Mouse (Mus musculus) 416B (cell line): ENCODE measurements around the gene Tmem208.

Experiments
- DNase-seq: peaks from one replicate; pipeline ENCODE4 v3.0.0; 2011; ENCODE audit warnings: low read depth

The Tmem208 gene

DNA sequence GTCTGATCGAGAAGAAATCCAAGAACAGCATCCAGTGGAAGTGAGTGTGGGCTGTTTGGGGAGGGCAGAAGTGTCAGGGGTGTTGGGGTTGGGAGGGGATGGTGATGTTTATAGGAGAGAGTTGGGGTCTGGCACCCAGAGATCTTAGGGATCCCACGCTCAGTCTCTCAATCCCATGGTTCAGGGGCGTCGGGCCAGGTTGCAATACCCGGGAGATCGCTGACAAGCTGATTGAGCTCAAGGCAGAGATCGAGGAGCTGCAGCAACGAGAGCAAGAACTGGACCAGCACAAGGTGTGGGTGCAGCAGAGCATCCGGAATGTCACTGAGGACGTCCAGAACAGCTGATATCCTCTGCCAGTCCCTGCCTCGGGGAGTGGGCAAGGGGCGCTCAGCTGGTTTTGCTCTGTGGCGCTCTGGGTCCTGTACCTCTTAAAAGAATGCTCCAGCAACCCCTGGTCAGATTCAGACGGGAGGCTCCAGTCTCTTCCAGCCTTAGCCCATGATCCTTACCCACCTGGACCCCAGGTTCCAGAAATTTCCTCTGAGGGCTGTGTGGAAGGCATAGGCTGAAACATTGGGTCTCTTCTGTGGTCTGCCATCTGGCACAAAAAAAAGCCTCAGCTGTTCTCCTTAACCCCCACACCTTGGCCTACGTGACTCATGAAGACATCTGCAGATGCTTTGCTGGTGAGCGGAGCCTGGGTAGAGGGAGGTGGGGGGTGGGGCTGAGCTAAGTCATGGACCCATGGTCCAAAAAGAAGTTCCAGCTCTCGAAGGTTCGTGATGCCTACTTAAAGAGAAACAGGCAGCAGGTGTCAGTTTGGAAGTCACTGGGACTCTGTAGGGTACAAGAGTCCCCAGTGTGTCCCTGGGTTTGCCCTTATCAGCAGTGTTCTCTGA lies 27.6 kb upstream of the Tmem208 start:
- DNase-seq, result peak; percentile 30

GRCm38 (mm10) chr8:105299962-105300361 lies 26.2 kb upstream of the Tmem208 start:
- DNase-seq, result no peak

- no peak for DNase-seq
Observed at GRCm38 (mm10) chr8:105303396-105303795, 22.8 kb upstream of the Tmem208 start.

DNA sequence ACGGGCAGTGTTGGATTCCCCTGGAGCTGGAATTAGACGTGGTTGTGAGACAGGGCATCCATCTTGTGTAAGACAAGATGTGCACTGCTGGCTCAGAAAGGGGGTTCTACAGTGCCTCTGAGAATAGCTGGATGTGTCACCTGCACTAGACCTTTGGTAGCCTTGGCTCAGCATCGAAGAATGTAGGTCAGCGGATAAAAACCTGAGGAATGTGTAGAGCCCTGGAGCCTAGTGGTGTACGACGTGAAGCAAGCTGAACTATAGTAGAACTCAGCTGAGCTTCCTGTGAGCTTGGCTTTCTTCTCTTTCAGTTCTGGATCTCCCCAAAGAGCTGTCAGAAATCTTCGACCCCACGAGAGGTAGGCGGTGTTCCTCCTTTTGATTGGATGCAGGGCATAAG lies 22.3 kb upstream of the Tmem208 start:
- no peak for DNase-seq

GRCm38 (mm10) chr8:105304325-105305210 lies 21.6 kb upstream of the Tmem208 start:
- DNase-seq, result peak; percentile 47

GRCm38 (mm10) chr8:105305211-105306145 lies 20.7 kb upstream of the Tmem208 start, which contains the start of gene Elmo3:
Gene Elmo3 (plus strand): TSS chr8:105305601.
- DNase-seq, result no peak

DNA sequence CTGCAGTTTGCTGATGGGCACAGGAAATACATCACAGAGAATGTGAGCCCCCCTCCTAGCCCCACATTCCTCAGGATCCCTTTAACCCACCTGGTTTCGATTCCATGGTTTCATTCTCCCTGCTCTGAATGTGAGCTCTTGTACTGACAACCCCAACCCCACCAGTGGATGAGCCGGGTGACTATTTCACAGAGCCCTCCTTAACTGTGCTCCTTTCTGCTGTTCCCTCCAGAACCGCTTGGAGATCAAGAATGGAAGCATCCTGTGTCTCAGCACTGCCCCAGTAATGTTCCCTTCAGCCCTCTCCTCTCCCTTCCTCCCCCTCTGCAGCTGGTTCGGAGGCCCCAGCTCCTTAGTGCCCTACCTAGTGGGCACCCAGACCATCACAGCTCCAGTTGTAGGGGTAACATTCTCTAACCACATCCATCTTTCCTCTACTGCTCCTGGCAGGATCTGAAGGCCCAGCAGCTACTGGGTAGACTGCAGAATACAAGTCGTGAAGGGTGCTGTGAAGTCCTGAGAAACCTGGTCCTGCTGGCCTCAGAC lies 19.9 kb upstream of the Tmem208 start:
- DNase-seq, result no peak

DNA sequence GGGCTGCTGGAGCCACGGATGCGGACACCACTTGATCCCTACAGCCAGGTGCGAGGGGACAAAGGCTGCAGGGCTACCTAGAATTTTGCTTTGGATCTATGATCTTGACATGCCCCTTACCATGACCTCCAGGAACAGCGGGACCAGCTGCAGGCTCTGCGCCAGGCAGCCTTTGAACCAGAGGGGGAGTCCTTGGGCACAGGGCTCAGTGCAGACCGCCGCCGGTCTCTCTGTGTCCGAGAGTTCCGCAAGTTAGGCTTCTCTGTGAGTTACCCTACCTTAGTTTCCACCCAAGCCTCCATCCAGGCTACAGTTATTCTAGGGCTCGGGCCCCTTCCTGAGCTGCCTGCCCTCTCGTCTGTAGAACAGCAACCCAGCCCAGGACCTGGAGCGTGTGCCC lies 18.5 kb upstream of the Tmem208 start:
- DNase-seq, result no peak

DNA sequence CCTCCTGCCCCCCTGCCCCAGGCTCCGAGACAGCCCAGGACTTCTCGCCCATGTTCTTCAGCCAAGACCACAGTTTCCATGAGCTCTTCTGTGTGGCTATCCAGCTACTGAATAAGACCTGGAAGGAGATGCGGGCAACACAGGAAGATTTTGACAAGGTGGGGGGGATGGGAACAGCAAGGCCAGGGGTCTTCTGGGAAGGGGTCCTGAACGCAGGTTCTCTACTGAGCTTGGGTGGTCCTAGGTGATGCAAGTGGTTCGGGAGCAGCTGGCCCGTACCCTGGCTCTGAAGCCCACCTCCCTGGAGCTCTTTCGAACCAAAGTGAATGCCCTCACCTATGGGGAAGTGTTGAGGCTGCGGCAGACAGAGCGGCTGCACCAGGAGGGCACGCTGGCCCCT lies 17.7 kb upstream of the Tmem208 start:
- DNase-seq, result no peak

- DNase-seq, result no peak
Observed at GRCm38 (mm10) chr8:105309142-105309847, 16.9 kb upstream of the Tmem208 start.

- no peak for DNase-seq
Observed at GRCm38 (mm10) chr8:105310118-105310517, 16.0 kb upstream of the Tmem208 start.

DNA sequence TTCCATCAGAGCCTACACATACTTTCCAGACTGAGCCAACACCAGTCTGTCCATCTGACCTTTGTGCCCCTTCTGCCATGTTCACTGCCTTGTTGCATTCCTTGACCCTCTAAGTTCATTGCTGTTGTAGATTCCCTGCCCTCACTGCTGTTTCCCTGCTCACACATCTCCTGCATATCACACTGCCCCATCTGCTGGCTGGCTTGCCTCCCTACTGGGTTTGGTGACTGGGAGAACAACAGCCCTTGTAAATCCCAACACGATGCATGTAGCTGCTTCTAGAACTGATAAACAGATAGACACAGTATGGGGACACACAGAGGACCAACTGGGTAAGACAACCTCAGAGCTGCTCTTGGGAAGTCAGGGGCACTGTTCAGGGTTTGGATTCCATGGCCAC lies 14.4 kb upstream of the Tmem208 start:
- no peak for DNase-seq

GRCm38 (mm10) chr8:105312891-105313481 lies 13.2 kb upstream of the Tmem208 start:
- no peak for DNase-seq

- DNase-seq, result no peak
Observed at GRCm38 (mm10) chr8:105313622-105314402, 12.3 kb upstream of the Tmem208 start.

DNA sequence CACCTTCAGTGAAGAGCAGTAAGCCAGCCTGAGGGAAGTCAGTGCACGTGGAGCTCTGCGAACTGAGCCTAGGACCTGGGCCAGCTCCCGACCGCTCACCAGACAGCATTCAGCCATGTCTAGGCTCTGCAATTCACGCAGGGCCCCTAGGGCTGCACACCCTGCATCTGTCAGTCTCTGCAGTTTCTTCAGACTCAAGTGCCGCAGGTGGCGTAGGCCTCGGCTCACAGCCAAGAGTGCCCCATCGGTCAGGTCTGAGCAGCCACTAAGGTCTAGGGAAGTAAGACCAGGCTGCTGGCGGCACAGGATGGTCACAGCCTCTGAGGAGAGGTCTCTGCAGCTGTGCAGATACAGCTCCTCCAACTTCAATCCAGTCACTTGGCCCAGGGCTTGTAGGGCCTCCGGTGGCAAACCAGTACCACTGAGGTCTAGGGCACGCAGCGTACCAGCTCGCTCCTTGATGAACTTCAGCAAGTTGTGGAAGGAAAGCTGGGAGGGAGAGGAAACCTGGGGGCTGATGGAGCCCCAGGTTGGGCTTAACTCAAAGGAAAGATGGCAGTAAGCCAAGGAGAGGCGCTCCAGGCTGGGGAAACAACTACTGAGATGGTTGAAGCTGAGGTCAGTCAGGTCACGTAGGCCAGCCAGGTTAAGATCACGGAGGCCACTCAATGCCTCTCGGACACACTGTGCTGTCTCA lies 10.9 kb upstream of the Tmem208 start:
- DNase-seq, result no peak

- no peak for DNase-seq
Observed at GRCm38 (mm10) chr8:105317941-105318340, 8.2 kb upstream of the Tmem208 start.

DNA sequence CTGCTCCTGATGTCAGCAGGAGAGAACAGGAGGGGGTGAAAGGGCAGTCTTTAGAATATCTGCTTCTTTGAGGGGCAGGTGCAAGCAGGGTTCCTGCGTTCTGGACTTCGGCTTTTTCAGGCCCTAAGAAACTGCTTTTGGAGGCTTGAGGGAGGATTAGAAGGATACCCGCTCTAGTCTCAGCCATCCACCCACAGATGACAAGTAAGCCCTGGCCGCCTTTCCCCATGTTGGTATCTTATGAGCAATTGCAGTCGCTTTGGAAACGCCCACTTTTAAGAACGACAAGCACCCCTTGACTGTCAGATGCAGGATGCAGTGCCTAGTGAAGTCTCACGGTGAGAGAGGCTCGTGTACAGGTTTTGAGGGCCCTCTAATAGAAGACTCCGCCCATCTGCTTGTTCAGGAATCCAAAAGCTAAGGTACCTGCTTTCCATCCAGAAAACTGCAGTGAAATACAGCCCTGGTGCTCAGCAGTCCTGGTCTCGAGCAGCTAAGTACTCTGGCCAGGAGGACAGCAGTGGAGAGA lies 7.4 kb upstream of the Tmem208 start:
- no peak for DNase-seq

- DNase-seq, result peak; percentile 37
Observed at GRCm38 (mm10) chr8:105323183-105323582, 3.0 kb upstream of the Tmem208 start.

- no peak for DNase-seq
Observed at GRCm38 (mm10) chr8:105325641-105326093, 487 bp upstream of the Tmem208 start.
